Mouse (Mus musculus) lung, postnatal 0 days (tissue): ENCODE measurements around the gene Glrx5. TPM values are rescaled to one million over a fixed set of nuclear protein-coding genes. Genes with fewer than 3 reads are reported as not detected.

Experiments used
- ATAC-seq: fragments of 200-750 bp; cut with Nextera tagmentation; 2 replicates; pipeline ENCODE4 v1.8.0; 2017; ENCODE audit warnings: moderate library complexity
- DNase-seq: peaks from one replicate; pipeline ENCODE4 v3.0.0-alpha.2; 2016; ENCODE audit warnings: low spot score
- H3K27ac ChIP-seq: fragments of 300-500 bp; sonication (generic); 2 replicates; pipeline ENCODE4 v1.5.1; 2014; ENCODE audit warnings: antibody characterized with exemption, mild to moderate bottlenecking, low read length, mixed read lengths
- H3K27me3 ChIP-seq: fragments of 300-500 bp; sonication (generic); replicated peaks from 2 replicates; pipeline ENCODE4 v1.6.1; 2014; ENCODE audit warnings: low read length, mixed read lengths; ENCODE audit not compliant: insufficient read depth
- H3K36me3 ChIP-seq: fragments of 300-500 bp; sonication (generic); 2 replicates; pipeline ENCODE4 v1.6.1; 2014; ENCODE audit warnings: low read length, mixed read lengths; ENCODE audit not compliant: insufficient read depth
- H3K4me1 ChIP-seq: fragments of 300-500 bp; sonication (generic); 2 replicates; pipeline ENCODE4 v1.6.1; 2014; ENCODE audit warnings: antibody characterized with exemption, low read depth, low read length, mixed read lengths; ENCODE audit not compliant: insufficient read depth
- H3K4me2 ChIP-seq: fragments of 300-500 bp; sonication (generic); replicated peaks from 2 replicates; pipeline ENCODE4 v1.6.1; 2014; ENCODE audit warnings: low read depth, mild to moderate bottlenecking, low read length, moderate library complexity, mixed read lengths
- H3K4me3 ChIP-seq: fragments of 300-500 bp; sonication (generic); 2 replicates; pipeline ENCODE4 v1.5.1; 2014; ENCODE audit warnings: low read depth, low read length
- H3K9ac ChIP-seq: fragments of 300-500 bp; sonication (generic); replicated peaks from 2 replicates; pipeline ENCODE4 v1.6.1; 2014; ENCODE audit warnings: low read depth, mild to moderate bottlenecking
- H3K9me3 ChIP-seq: fragments of 300-500 bp; sonication (generic); 2 replicates; pipeline ENCODE4 v1.6.1; 2016; ENCODE audit warnings: low read length, mixed read lengths
- CTCF ChIP-seq: IDR thresholded peaks from 2 replicates; pipeline ENCODE4 v1.5.1; 2016; ENCODE audit warnings: antibody characterized with exemption, mild to moderate bottlenecking
- EP300 ChIP-seq: IDR thresholded peaks from 2 replicates; pipeline ENCODE4 v1.6.1; 2016; ENCODE audit warnings: antibody characterized with exemption, mild to moderate bottlenecking, control low read depth
- WGBS: fragments of 180-500 bp; shearing (Covaris S2); extraction: QIAGEN DNeasy Blood & Tissue Kit; methylation state at CpG from one replicate; pipeline ENCODE4 v1.1.7; 2014; 5-methylcytosine and 5-hydroxymethylcytosine counted together
- polyA plus RNA-seq: library from polyadenylated mRNA; unstranded; fragments of >200 nt; fragmentation: Nextera tagmentation; extraction: Ambion mirVana; gene quantifications from 2 replicates; pipeline ENCODE4 v1.2.1, GENCODE M21; 2015

Gene Glrx5
- polyA plus RNA-seq, 1 experiment from 2014 or later: 127 TPM

GRCm38 (mm10) chr12:105016639-105017038 is 15.8 kb upstream of the Glrx5 start:
- Histone ChIP-seq H3K4me3 (no peak overlapping the region), H3K27me3 (no peaks in the 10 kb centered on the region), H3K36me3 (no peaks in the 10 kb centered on the region), H3K4me1 (no peaks in the 10 kb centered on the region), H3K9me3 (no peaks in the 10 kb centered on the region), H3K9ac (no peak overlapping the region), H3K4me2 (no peak overlapping the region), H3K27ac (no peak overlapping the region)
- TF ChIP-seq CTCF: no peak
- ATAC-seq: no peak
- no peak for DNase-seq
- 75% methylated on average over 10 of the region's 10 CpGs for WGBS

- ATAC-seq (peak; percentile 62), DNase-seq (peak; percentile 46)
- TF ChIP-seq EP300: no peak
- no peak for TF ChIP-seq CTCF
- H3K27ac ChIP-seq: no peak overlapping the region
- no peak overlapping the region for H3K9ac ChIP-seq
- H3K36me3 ChIP-seq: no peaks in the 10 kb centered on the region
- no peaks in the 10 kb centered on the region for H3K9me3 ChIP-seq
- no peaks in the 10 kb centered on the region for H3K27me3 ChIP-seq
- H3K4me1 ChIP-seq: no peaks in the 10 kb centered on the region
- WGBS: 48% methylated on average over 19 of the region's 19 CpGs
- H3K4me2 ChIP-seq: no peak overlapping the region
- H3K4me3 ChIP-seq: no peak overlapping the region
Observed at GRCm38 (mm10) chr12:105019359-105020219, 12.9 kb upstream of the Glrx5 start.

- H3K27ac ChIP-seq: no peak overlapping the region
- H3K9ac ChIP-seq: no peak overlapping the region
- no peaks in the 10 kb centered on the region for H3K27me3 ChIP-seq
- H3K36me3 ChIP-seq: no peaks in the 10 kb centered on the region
- 63% methylated on average over 8 of the region's 8 CpGs for WGBS
- DNase-seq: no peak
- no peaks in the 10 kb centered on the region for H3K9me3 ChIP-seq
- H3K4me2 ChIP-seq: no peak overlapping the region
- no peak for ATAC-seq
- no peaks in the 10 kb centered on the region for H3K4me1 ChIP-seq
- no peak overlapping the region for H3K4me3 ChIP-seq
- no peak for TF ChIP-seq CTCF
- TF ChIP-seq EP300: no peak
Observed at GRCm38 (mm10) chr12:105021441-105022069, 10.9 kb upstream of the Glrx5 start.

GRCm38 (mm10) chr12:105022141-105022540 is 10.3 kb upstream of the Glrx5 start:
- no peak for DNase-seq
- Histone ChIP-seq H3K4me1 (no peaks in the 10 kb centered on the region), H3K4me2 (no peak overlapping the region), H3K9ac (no peak overlapping the region), H3K27ac (no peak overlapping the region), H3K27me3 (no peaks in the 10 kb centered on the region), H3K4me3 (no peak overlapping the region), H3K36me3 (no peaks in the 10 kb centered on the region), H3K9me3 (no peaks in the 10 kb centered on the region)
- no peak for ATAC-seq
- 56% methylated on average over 7 of the region's 7 CpGs for WGBS
- TF ChIP-seq CTCF (no peak), EP300 (no peak)

- DNase-seq: no peak
- Histone ChIP-seq H3K4me1 (no peaks in the 10 kb centered on the region), H3K9me3 (no peaks in the 10 kb centered on the region), H3K27me3 (no peaks in the 10 kb centered on the region), H3K27ac (no peak overlapping the region), H3K4me3 (no peak overlapping the region), H3K9ac (no peak overlapping the region), H3K36me3 (no peaks in the 10 kb centered on the region), H3K4me2 (no peak overlapping the region)
- WGBS: 96% methylated on average over 9 of the region's 9 CpGs
- no peak for ATAC-seq
- TF ChIP-seq CTCF (no peak), EP300 (no peak)
Observed at GRCm38 (mm10) chr12:105022776-105023175, 9.7 kb upstream of the Glrx5 start.

- no peak overlapping the region for H3K4me2 ChIP-seq
- no peaks in the 10 kb centered on the region for H3K36me3 ChIP-seq
- no peaks in the 10 kb centered on the region for H3K27me3 ChIP-seq
- H3K4me3 ChIP-seq: no peak overlapping the region
- H3K27ac ChIP-seq: no peak overlapping the region
- H3K9ac ChIP-seq: no peak overlapping the region
- TF ChIP-seq CTCF (peak; percentile 87), EP300 (no peak)
- ATAC-seq: peak; percentile 22; the same call in 1 of the 2 replicates
- H3K4me1 ChIP-seq: no peaks in the 10 kb centered on the region
- WGBS: 46% methylated on average over 8 of the region's 8 CpGs
- no peaks in the 10 kb centered on the region for H3K9me3 ChIP-seq
- peak; percentile 77 for DNase-seq
Observed at GRCm38 (mm10) chr12:105025271-105025946, 7.1 kb upstream of the Glrx5 start.
